Mouse (Mus musculus) right cerebral cortex, postnatal 36 days (tissue): Measurements from ENCODE around the gene Hypk.
"Not testable (repeated sequence)": the region's sequence is repeated elsewhere in the genome, so short reads cannot be mapped to it uniquely, and the experiment has no call there.

Source experiments
- DNase-seq, 2 experiments: peaks; one replicate each; pipeline ENCODE4 v3.0.0; 2022; ENCODE audit warnings: low spot score in 2 of 2, mixed read lengths in 1 of 2

Hypk gene

GRCm38 (mm10) chr2:121448136-121448535 is 5.0 kb upstream of the Hypk start:
- DNase-seq = no peak

GRCm38 (mm10) chr2:121448739-121449535 is 4.2 kb upstream of the Hypk start, which contains the start of gene Serf2:
Gene Serf2, plus strand, starts transcription at chr2:121449195.
- peak; percentile 99 for DNase-seq

- no peak for DNase-seq
Observed at GRCm38 (mm10) chr2:121449545-121450011, 3.5 kb upstream of the Hypk start.

- no peak for DNase-seq
Observed at GRCm38 (mm10) chr2:121450093-121450492, 3.0 kb upstream of the Hypk start.

GRCm38 (mm10) chr2:121452361-121452760 is 729 bp upstream of the Hypk start:
- no peak for DNase-seq

GRCm38 (mm10) chr2:121453917-121454316 is 827 bp downstream of the Hypk start:
- no peak for DNase-seq

GRCm38 (mm10) chr2:121455534-121455933 is 2.4 kb downstream of the Hypk start:
- DNase-seq = no peak

- peak; percentile 80 to 83 for DNase-seq
Observed at GRCm38 (mm10) chr2:121456692-121457642, 3.9 kb downstream of the Hypk start, which contains the start of gene Serinc4. Gene Serinc4, minus strand, starts transcription at chr2:121456781.

GRCm38 (mm10) chr2:121460071-121460470 is 7.0 kb downstream of the Hypk start:
- DNase-seq = no peak

GRCm38 (mm10) chr2:121468982-121469381 is 15.9 kb downstream of the Hypk start:
- DNase-seq = not testable (repeated sequence)

GRCm38 (mm10) chr2:121472783-121473182 is 19.7 kb downstream of the Hypk start:
- not testable (repeated sequence) for DNase-seq

- peak; percentile 80 to 88 for DNase-seq
Observed at GRCm38 (mm10) chr2:121473301-121474179, 20.4 kb downstream of the Hypk start, which contains the start of gene Mfap1b. Gene Mfap1b, minus strand, starts transcription at chr2:121474067.

GRCm38 (mm10) chr2:121474180-121474535 is 21.1 kb downstream of the Hypk start:
- DNase-seq = no peak

GRCm38 (mm10) chr2:121475306-121475705 is 22.2 kb downstream of the Hypk start:
- not testable (repeated sequence) for DNase-seq

- no peak for DNase-seq
Observed at GRCm38 (mm10) chr2:121477491-121478266, 24.6 kb downstream of the Hypk start.

GRCm38 (mm10) chr2:121480498-121480897 is 27.4 kb downstream of the Hypk start:
- DNase-seq = no peak

- DNase-seq = not testable (repeated sequence)
Observed at GRCm38 (mm10) chr2:121480916-121481315, 27.8 kb downstream of the Hypk start.

GRCm38 (mm10) chr2:121483576-121483975 is 30.5 kb downstream of the Hypk start:
- DNase-seq = no peak

GRCm38 (mm10) chr2:121484403-121484802 is 31.3 kb downstream of the Hypk start:
- not testable (repeated sequence) for DNase-seq

GRCm38 (mm10) chr2:121501550-121501949 is 48.5 kb downstream of the Hypk start:
- not testable (repeated sequence) for DNase-seq
